Mouse (Mus musculus): ENCODE measurements around the gene Rpl27. TPM values are rescaled to one million over a fixed set of nuclear protein-coding genes. Genes with fewer than 3 reads are reported as not detected.

Rpl27 gene
- polyA plus RNA-seq, 1 experiment: 386 TPM

Other genes starting within 250 kb of the Rpl27 start
- gene Ezh1, start 215.8 kb upstream of the Rpl27 start, polyA plus RNA-seq (2012; ENCODE audit: insufficient read depth, insufficient read length, missing spikeins): 13.3 and 20.7 TPM in 2 replicates
- 20.0 and 27.6 TPM in 2 replicates for gene Ramp2, start 196.3 kb upstream of the Rpl27 start, polyA plus RNA-seq (2012; ENCODE audit: insufficient read depth, insufficient read length, missing spikeins)
- gene Vps25, start 188.6 kb upstream of the Rpl27 start, polyA plus RNA-seq (2012; ENCODE audit: insufficient read depth, insufficient read length, missing spikeins): 109 and 141 TPM in 2 replicates
- not detected in 2 replicates for gene Wnk4, start 181.7 kb upstream of the Rpl27 start, polyA plus RNA-seq (2012; ENCODE audit: insufficient read depth, insufficient read length, missing spikeins)
- gene Cntd1, start 163.3 kb upstream of the Rpl27 start, polyA plus RNA-seq (2012; ENCODE audit: insufficient read depth, insufficient read length, missing spikeins): 0.75 and 0.79 TPM in 2 replicates
- gene Coa3, start 163.2 kb upstream of the Rpl27 start, polyA plus RNA-seq (2012; ENCODE audit: insufficient read depth, insufficient read length, missing spikeins): 134 and 144 TPM in 2 replicates
- 38.3 and 48.7 TPM in 2 replicates for gene Becn1, start 140.0 kb upstream of the Rpl27 start, polyA plus RNA-seq (2012; ENCODE audit: insufficient read depth, insufficient read length, missing spikeins)
- 58.0 and 79.6 TPM in 2 replicates for gene Psme3, start 126.1 kb upstream of the Rpl27 start, polyA plus RNA-seq (2012; ENCODE audit: insufficient read depth, insufficient read length, missing spikeins)
- 0.55 TPM in 1 of 2 replicates, not detected in the other for gene Aoc2, start 117.2 kb upstream of the Rpl27 start, polyA plus RNA-seq (2012; ENCODE audit: insufficient read depth, insufficient read length, missing spikeins)
- 156 and 209 TPM in 2 replicates for gene Aoc3, start 111.7 kb upstream of the Rpl27 start, polyA plus RNA-seq (2012; ENCODE audit: insufficient read depth, insufficient read length, missing spikeins)
- gene G6pc, start 74.7 kb upstream of the Rpl27 start, polyA plus RNA-seq (2012; ENCODE audit: insufficient read depth, insufficient read length, missing spikeins): not detected in 2 replicates
- gene Aarsd1, start 24.7 kb upstream of the Rpl27 start, polyA plus RNA-seq (2012; ENCODE audit: insufficient read depth, insufficient read length, missing spikeins): 20.2 and 30.5 TPM in 2 replicates
- gene Gm27029, start 17.5 kb upstream of the Rpl27 start, polyA plus RNA-seq (2012; ENCODE audit: insufficient read depth, insufficient read length, missing spikeins): 7.1 and 9.8 TPM in 2 replicates
- gene Rundc1, start 17.2 kb upstream of the Rpl27 start, polyA plus RNA-seq (2012; ENCODE audit: insufficient read depth, insufficient read length, missing spikeins): 5.6 and 5.8 TPM in 2 replicates
- 3.8 and 4.2 TPM in 2 replicates for gene Ptges3l, start 17.0 kb upstream of the Rpl27 start, polyA plus RNA-seq (2012; ENCODE audit: insufficient read depth, insufficient read length, missing spikeins)
- gene Ifi35, start 6.1 kb downstream of the Rpl27 start, polyA plus RNA-seq (2012; ENCODE audit: insufficient read depth, insufficient read length, missing spikeins): 14.8 and 19.7 TPM in 2 replicates
- gene Rnd2, start 22.7 kb downstream of the Rpl27 start, polyA plus RNA-seq (2012; ENCODE audit: insufficient read depth, insufficient read length, missing spikeins): 3.7 and 3.8 TPM in 2 replicates
- gene Vat1, start 23.9 kb downstream of the Rpl27 start, polyA plus RNA-seq (2012; ENCODE audit: insufficient read depth, insufficient read length, missing spikeins): 16.0 and 22.4 TPM in 2 replicates
- gene Brca1, start 109.7 kb downstream of the Rpl27 start, polyA plus RNA-seq (2012; ENCODE audit: insufficient read depth, insufficient read length, missing spikeins): 0.48 TPM in 1 of 2 replicates, not detected in the other
- 125 and 139 TPM in 2 replicates for gene Nbr1, start 109.9 kb downstream of the Rpl27 start, polyA plus RNA-seq (2012; ENCODE audit: insufficient read depth, insufficient read length, missing spikeins)
- gene Tmem106a, start 139.9 kb downstream of the Rpl27 start, polyA plus RNA-seq (2012; ENCODE audit: insufficient read depth, insufficient read length, missing spikeins): 31.8 and 39.5 TPM in 2 replicates
- gene Gm11634, start 157.0 kb downstream of the Rpl27 start, polyA plus RNA-seq (2012; ENCODE audit: insufficient read depth, insufficient read length, missing spikeins): not detected in 2 replicates
- gene Rdm1, start 184.9 kb downstream of the Rpl27 start, polyA plus RNA-seq (2012; ENCODE audit: insufficient read depth, insufficient read length, missing spikeins): 27.0 and 33.3 TPM in 2 replicates
- 3.5 and 3.8 TPM in 2 replicates for gene Arl4d, start 223.2 kb downstream of the Rpl27 start, polyA plus RNA-seq (2012; ENCODE audit: insufficient read depth, insufficient read length, missing spikeins)